Comparison of ENCODE assay signal across 14 mouse cellular contexts in genomic region chr5:140021755-140022154, GRCm38 (mm10).
A peak's percentile ranks its signal among the peaks of the same experiment; 100 is the strongest.
DNase-seq lines count a peak whose midpoint lies in the region; ATAC-seq and TF ChIP-seq lines count a peak whose summit lies in the region.
"Had no signal": no experiment of that assay in that cellular context is flagged by ENCODE, and none has a peak within 500 bp of the region (broad histone marks: within the 10 kb centered on the region; RNA-seq: fewer than 3 reads in every experiment).

No protein-coding gene starts in this region.

- no peak for TF ChIP-seq CTCF in layer of hippocampus, adult 2 months (conservative IDR thresholded peaks at IDR 0.05)

- H3K36me3 ChIP-seq in heart, embryonic 11.5 days (ENCODE audit: control insufficient read depth, insufficient read depth, low read length) = no peaks in the 10 kb centered on the region
- H3K36me3 ChIP-seq: heart, embryonic 15.5 days; neural tube, embryonic 12.5 days had no signal

- ATAC-seq in heart, embryonic 11.5 days (replicated peaks; ENCODE audit: insufficient number of reproducible peaks, low FRiP score, low TSS enrichment) = no peak
- ATAC-seq in monocyte, adult 5-6 weeks (replicated peaks; ENCODE audit: insufficient number of reproducible peaks, low FRiP score, low TSS enrichment, poor library complexity, severe bottlenecking) = no peak
- ATAC-seq: inflammation-experienced regulatory T-cells, adult 6 months had no signal

- peaks cover 8% of the 10 kb centered on the region for H3K4me1 ChIP-seq in heart, embryonic 11.5 days (ENCODE audit: control insufficient read depth, insufficient read depth, low read length)

- no peaks in the 10 kb centered on the region for H3K9me3 ChIP-seq in heart, embryonic 11.5 days (replicated peaks; ENCODE audit: control insufficient read depth, low read length)
- H3K9me3 ChIP-seq: heart, embryonic 15.5 days; neural tube, embryonic 12.5 days had no signal

- H3K4me3 ChIP-seq in heart, embryonic 11.5 days (ENCODE audit: low read depth, low read length) = no peak overlapping the region
- H3K4me3 ChIP-seq in layer of hippocampus, adult 2 months = no peak overlapping the region
- H3K4me3 ChIP-seq: heart, embryonic 15.5 days; neural tube, embryonic 12.5 days had no signal

- 72% methylated on average over 10 of the region's 10 CpGs for WGBS in heart, embryonic 11.5 days (ENCODE audit: insufficient replicate concordance)

- DNase-seq in heart, adult 18-20 months = no peak
- peak; percentile 64 to 69 for DNase-seq in cerebellum, adult 18-20 months
- DNase-seq in layer of hippocampus, adult 2 months (ENCODE audit: low spot score in 2 of 2) = peak; percentile 29 to 49
- peak; percentile 35 for DNase-seq in right cerebral cortex, adult 18-20 months
- DNase-seq in kidney, adult 11 months = no peak
- no peak for DNase-seq in testis, postnatal 10 days (ENCODE audit: low spot score)
- DNase-seq: adrenal gland, postnatal 25 days; embryo, embryonic 11 days; lung, embryonic 14.5 days had no signal

- H3K27ac ChIP-seq in heart, embryonic 11.5 days (ENCODE audit: low read depth, low read length) = no peak overlapping the region
- H3K27ac ChIP-seq in layer of hippocampus, adult 2 months = no peak overlapping the region
- H3K27ac ChIP-seq: heart, embryonic 15.5 days; neural tube, embryonic 12.5 days had no signal

- no peak overlapping the region for H3K4me2 ChIP-seq in heart, embryonic 11.5 days
- H3K4me2 ChIP-seq: heart, embryonic 15.5 days; lung, embryonic 14.5 days; neural tube, embryonic 12.5 days had no signal

- no peaks in the 10 kb centered on the region for H3K27me3 ChIP-seq in heart, embryonic 11.5 days (ENCODE audit: control insufficient read depth, insufficient read depth, low read length)
- H3K27me3 ChIP-seq: heart, embryonic 15.5 days; neural tube, embryonic 12.5 days had no signal

- peak overlapping the region; percentile 43; the same call in 1 of the 2 replicates for H3K9ac ChIP-seq in heart, embryonic 11.5 days (ENCODE audit: low read depth, low read length)
- H3K9ac ChIP-seq: heart, embryonic 15.5 days; lung, embryonic 14.5 days; neural tube, embryonic 12.5 days had no signal

Comparison
In these comparisons a context has a peak if more than half of its experiments do, and no peak if none do; other contexts are left out.
1. DNase-seq: peak in cerebellum, adult 18-20 months (2 of 2), layer of hippocampus, adult 2 months (2 of 2) and right cerebral cortex, adult 18-20 months (single experiment); none in heart, adult 18-20 months (0 of 2), kidney, adult 11 months (single experiment) and testis, postnatal 10 days (single experiment).